Mouse (Mus musculus): ENCODE measurements around the gene Vps37d. TPM values are rescaled to one million over a fixed set of nuclear protein-coding genes. Genes with fewer than 3 reads are reported as not detected.
A peak's percentile ranks its signal among the peaks of the same experiment; 100 is the strongest.

The Vps37d gene
- 0.13 and 0.18 TPM in 2 replicates for total RNA-seq (2014; rRNA removed)
- polyA plus RNA-seq (2012; rRNA removed), result 0.60 and 0.66 TPM in 2 replicates

DNA sequence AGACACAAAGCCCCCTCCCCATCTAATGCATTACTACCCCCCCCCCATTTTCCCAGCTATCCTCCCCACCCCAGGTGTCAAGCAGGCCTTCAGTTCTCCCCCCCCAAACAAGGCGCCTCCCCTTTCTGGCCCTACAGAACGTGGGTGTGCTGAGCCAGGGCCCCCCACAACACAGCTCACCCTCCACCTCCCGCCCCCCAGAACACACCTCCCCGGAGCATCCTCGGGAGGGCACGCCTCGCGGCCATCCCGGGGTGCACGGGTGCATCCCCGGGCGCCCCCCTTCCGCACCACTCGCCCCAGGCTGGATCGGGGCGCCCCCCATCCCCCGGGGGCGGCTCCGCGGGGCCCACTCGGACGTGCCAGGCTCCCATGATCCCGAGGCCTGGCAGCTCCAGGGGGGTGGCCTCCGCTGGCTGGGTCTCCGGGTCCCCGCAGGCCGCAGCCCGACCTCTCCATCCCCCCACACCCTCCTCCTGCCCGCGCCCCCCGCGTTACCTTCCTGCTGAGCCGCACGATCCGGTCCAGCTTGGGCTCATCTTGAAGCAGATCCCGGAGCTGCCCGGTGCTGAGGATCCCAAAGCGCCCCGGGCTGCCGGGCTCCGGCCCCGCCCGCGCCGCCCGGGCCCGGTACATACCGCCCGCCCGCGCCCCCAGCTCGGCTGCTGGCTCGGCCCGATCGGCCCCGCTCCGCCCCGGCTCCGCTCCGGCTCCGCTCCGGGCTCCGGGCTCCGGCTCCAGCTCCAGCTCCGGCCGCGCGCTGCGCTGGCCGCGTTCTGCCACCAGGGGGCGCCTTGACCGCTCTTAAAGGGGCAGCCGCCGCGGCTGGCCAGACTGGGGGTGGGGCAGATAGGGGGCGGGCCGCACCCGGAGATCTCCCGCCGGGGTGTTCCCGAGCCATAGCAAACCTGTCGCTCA, at the start of gene Vps37d:
TSS of gene Vps37d (minus strand) at position 703 of the 918 bp plus-strand sequence.
- no peaks in the 10 kb centered on the region for H3K36me3 ChIP-seq (ENCODE audit: control insufficient read depth, insufficient read depth, low read length)
- H3K4me1 ChIP-seq (ENCODE audit: control insufficient read depth, insufficient read depth, low read length), result peaks cover 7% of the 10 kb centered on the region
- TF ChIP-seq POLR2A (IDR thresholded peaks at IDR 0.05; ENCODE audit: extremely low read depth, insufficient read depth, low read length) (no peak), CTCF (IDR thresholded peaks at IDR 0.05; ENCODE audit: low read depth, low read length) (peak; percentile 80)
- peak within 1 kb of the TSS; percentile 90 for H3K9ac ChIP-seq (ENCODE audit: low read depth, low read length)
- peak; percentile 37 for DNase-seq (ENCODE audit: extremely low read depth, low read depth, low spot score)
- H3K79me2 ChIP-seq (ENCODE audit: control insufficient read depth, insufficient read depth, low read length), result no peaks in the 10 kb centered on the region
- H3K27ac ChIP-seq (replicated peaks; ENCODE audit: insufficient read depth, low read depth, low read length), result no peak within 1 kb of the TSS
- no peaks in the 10 kb centered on the region for H3K27me3 ChIP-seq (ENCODE audit: control insufficient read depth, insufficient read depth, low read length)
- peak within 1 kb of the TSS; percentile 70 for H3K4me3 ChIP-seq (ENCODE audit: insufficient read depth, low read depth, low read length)
- 2% methylated on average over 77 of the region's 83 CpGs for WGBS

GRCm38 (mm10) chr5:135127669-135128068, 49.6 kb upstream of the Vps37d start:
- WGBS, result 86% methylated on average over 6 of the region's 6 CpGs
- TF ChIP-seq POLR2A (IDR thresholded peaks at IDR 0.05; ENCODE audit: extremely low read depth, insufficient read depth, low read length) (no peak), CTCF (IDR thresholded peaks at IDR 0.05; ENCODE audit: low read depth, low read length) (no peak)
- Histone ChIP-seq H3K4me1 (ENCODE audit: control insufficient read depth, insufficient read depth, low read length) (no peaks in the 10 kb centered on the region; the same call in 1 of the 2 replicates), H3K79me2 (ENCODE audit: control insufficient read depth, insufficient read depth, low read length) (0 out of 2 replicates have a peak, but pooled peaks cover 2% of the 10 kb centered on the region), H3K27ac (replicated peaks; ENCODE audit: insufficient read depth, low read depth, low read length) (no peak overlapping the region), H3K4me3 (ENCODE audit: insufficient read depth, low read depth, low read length) (no peak overlapping the region), H3K27me3 (ENCODE audit: control insufficient read depth, insufficient read depth, low read length) (no peaks in the 10 kb centered on the region), H3K36me3 (ENCODE audit: control insufficient read depth, insufficient read depth, low read length) (peaks cover 76% of the 10 kb centered on the region), H3K9ac (ENCODE audit: low read depth, low read length) (no peak overlapping the region)
- no peak for DNase-seq (ENCODE audit: extremely low read depth, low read depth, low spot score)

- TF ChIP-seq POLR2A (IDR thresholded peaks at IDR 0.05; ENCODE audit: extremely low read depth, insufficient read depth, low read length) (no peak), CTCF (IDR thresholded peaks at IDR 0.05; ENCODE audit: low read depth, low read length) (no peak)
- WGBS, result 81% methylated on average over 6 of the region's 6 CpGs
- DNase-seq (ENCODE audit: extremely low read depth, low read depth, low spot score), result no peak
- Histone ChIP-seq H3K36me3 (ENCODE audit: control insufficient read depth, insufficient read depth, low read length) (peaks cover 82% of the 10 kb centered on the region), H3K4me3 (ENCODE audit: insufficient read depth, low read depth, low read length) (no peak overlapping the region), H3K4me1 (ENCODE audit: control insufficient read depth, insufficient read depth, low read length) (no peaks in the 10 kb centered on the region; the same call in 1 of the 2 replicates), H3K27ac (replicated peaks; ENCODE audit: insufficient read depth, low read depth, low read length) (no peak overlapping the region), H3K9ac (ENCODE audit: low read depth, low read length) (no peak overlapping the region), H3K27me3 (ENCODE audit: control insufficient read depth, insufficient read depth, low read length) (no peaks in the 10 kb centered on the region), H3K79me2 (ENCODE audit: control insufficient read depth, insufficient read depth, low read length) (0 out of 2 replicates have a peak, but pooled peaks cover 2% of the 10 kb centered on the region)
Observed at GRCm38 (mm10) chr5:135126121-135126520, 48.1 kb upstream of the Vps37d start.

- no peak for DNase-seq (ENCODE audit: extremely low read depth, low read depth, low spot score)
- H3K9ac ChIP-seq (ENCODE audit: low read depth, low read length), result no peak overlapping the region
- TF ChIP-seq CTCF (IDR thresholded peaks at IDR 0.05; ENCODE audit: low read depth, low read length) (no peak), POLR2A (IDR thresholded peaks at IDR 0.05; ENCODE audit: extremely low read depth, insufficient read depth, low read length) (no peak)
- H3K79me2 ChIP-seq (ENCODE audit: control insufficient read depth, insufficient read depth, low read length), result peaks cover 4% of the 10 kb centered on the region; the same call in 1 of the 2 replicates
- 59% methylated on average over 4 of the region's 4 CpGs for WGBS
- H3K27me3 ChIP-seq (ENCODE audit: control insufficient read depth, insufficient read depth, low read length), result no peaks in the 10 kb centered on the region
- H3K4me1 ChIP-seq (ENCODE audit: control insufficient read depth, insufficient read depth, low read length), result peaks cover 12% of the 10 kb centered on the region
- peaks cover 61% of the 10 kb centered on the region for H3K36me3 ChIP-seq (ENCODE audit: control insufficient read depth, insufficient read depth, low read length)
- no peak overlapping the region for H3K27ac ChIP-seq (replicated peaks; ENCODE audit: insufficient read depth, low read depth, low read length)
- H3K4me3 ChIP-seq (ENCODE audit: insufficient read depth, low read depth, low read length), result no peak overlapping the region
Observed at GRCm38 (mm10) chr5:135120753-135121152, 42.7 kb upstream of the Vps37d start.

DNA sequence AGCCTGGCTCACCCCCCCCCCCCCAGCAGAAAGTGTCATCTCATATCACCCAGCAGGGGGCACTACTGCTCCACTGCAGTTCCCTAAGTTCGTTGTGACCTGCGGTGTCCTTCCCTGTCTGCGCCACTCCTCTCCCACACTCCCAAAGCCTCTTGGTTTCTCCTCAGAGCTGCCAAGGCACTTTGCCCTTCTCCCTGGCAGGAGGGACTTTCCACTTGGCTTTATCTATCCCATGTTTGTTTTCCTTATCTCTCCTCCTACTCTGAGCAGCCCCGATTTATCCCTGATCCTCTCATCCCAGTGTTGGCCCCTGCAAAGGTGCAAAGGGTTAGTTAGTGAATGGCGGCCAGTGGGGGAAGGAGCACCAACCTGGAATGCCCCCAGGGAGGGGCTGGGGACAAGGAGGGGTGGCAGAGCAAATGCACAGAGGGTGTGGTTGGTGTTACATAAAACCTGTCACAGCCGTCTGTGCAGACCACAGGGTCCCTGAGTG, 40.6 kb upstream of the Vps37d start:
- peaks cover 47% of the 10 kb centered on the region for H3K36me3 ChIP-seq (ENCODE audit: control insufficient read depth, insufficient read depth, low read length)
- WGBS, result 8% methylated on average over 6 of the region's 6 CpGs
- H3K9ac ChIP-seq (ENCODE audit: low read depth, low read length), result no peak overlapping the region
- peak; percentile 97 for DNase-seq (ENCODE audit: extremely low read depth, low read depth, low spot score)
- no peak overlapping the region for H3K4me3 ChIP-seq (ENCODE audit: insufficient read depth, low read depth, low read length)
- no peaks in the 10 kb centered on the region for H3K27me3 ChIP-seq (ENCODE audit: control insufficient read depth, insufficient read depth, low read length)
- H3K79me2 ChIP-seq (ENCODE audit: control insufficient read depth, insufficient read depth, low read length), result peaks cover 8% of the 10 kb centered on the region; the same call in 1 of the 2 replicates
- no peak for TF ChIP-seq POLR2A (IDR thresholded peaks at IDR 0.05; ENCODE audit: extremely low read depth, insufficient read depth, low read length)
- TF ChIP-seq CTCF (IDR thresholded peaks at IDR 0.05; ENCODE audit: low read depth, low read length), result peak; percentile 83
- peaks cover 27% of the 10 kb centered on the region for H3K4me1 ChIP-seq (ENCODE audit: control insufficient read depth, insufficient read depth, low read length)
- H3K27ac ChIP-seq (replicated peaks; ENCODE audit: insufficient read depth, low read depth, low read length), result peak overlapping the region; percentile 35
